Mouse (Mus musculus) hindbrain, embryonic 16.5 days (tissue): Measurements from ENCODE around the gene Gnmt. TPM values are rescaled to one million over a fixed set of nuclear protein-coding genes. Genes with fewer than 3 reads are reported as not detected.

Experiments
- ATAC-seq: fragments of 200-750 bp; cut with Nextera tagmentation; 2 replicates; pipeline ENCODE4 v1.8.0; 2017; ENCODE audit warnings: moderate TSS enrichment, moderate library complexity
- H3K27ac ChIP-seq: fragments of 300-500 bp; sonication (generic); 2 replicates; pipeline ENCODE4 v1.5.1; 2014; ENCODE audit warnings: low read depth, mild to moderate bottlenecking, control low read depth, low read length, moderate library complexity
- H3K27me3 ChIP-seq: fragments of 300-500 bp; sonication (generic); replicated peaks from 2 replicates; pipeline ENCODE4 v1.6.1; 2014; ENCODE audit warnings: low read length; ENCODE audit not compliant: control insufficient read depth, insufficient read depth
- H3K36me3 ChIP-seq: fragments of 300-500 bp; sonication (generic); 2 replicates; pipeline ENCODE4 v1.6.1; 2014; ENCODE audit warnings: mild to moderate bottlenecking, low read length, moderate library complexity, mixed read lengths; ENCODE audit not compliant: control insufficient read depth, insufficient read depth
- H3K4me1 ChIP-seq: fragments of 300-500 bp; sonication (generic); 2 replicates; pipeline ENCODE4 v1.6.1; 2014; ENCODE audit warnings: low read depth, low read length; ENCODE audit not compliant: control insufficient read depth, insufficient read depth
- H3K4me2 ChIP-seq: fragments of 300-500 bp; sonication (generic); 2 replicates; pipeline ENCODE4 v1.6.1; 2014; ENCODE audit warnings: mild to moderate bottlenecking, low read length, control low read depth, moderate library complexity
- H3K4me3 ChIP-seq: fragments of 300-500 bp; sonication (generic); 2 replicates; pipeline ENCODE4 v1.5.1; 2014; ENCODE audit warnings: mild to moderate bottlenecking, low read length, control low read depth, moderate library complexity
- H3K9ac ChIP-seq: fragments of 300-500 bp; sonication (generic); 2 replicates; pipeline ENCODE4 v1.6.1; 2014; ENCODE audit warnings: low read depth, mild to moderate bottlenecking, control low read depth, low read length, moderate library complexity
- H3K9me3 ChIP-seq: fragments of 300-500 bp; sonication (generic); 2 replicates; pipeline ENCODE4 v1.6.1; 2014; ENCODE audit warnings: mild to moderate bottlenecking, low read length, moderate library complexity; ENCODE audit not compliant: control insufficient read depth
- WGBS: fragments of 180-500 bp; shearing (Covaris S2); extraction: QIAGEN DNeasy Blood & Tissue Kit; methylation state at CpG from one replicate; pipeline ENCODE4 v1.1.7; 2014; 5-methylcytosine and 5-hydroxymethylcytosine counted together
- polyA plus RNA-seq: library from polyadenylated mRNA; unstranded; fragments of >200 nt; fragmentation: Nextera tagmentation; extraction: Ambion mirVana; gene quantifications from 2 replicates; pipeline ENCODE4 v1.2.1, GENCODE M21; 2015

Gnmt gene
- polyA plus RNA-seq, 1 experiment from 2014 or later = 1.7 TPM

GRCm38 (mm10) chr17:46747806-46748205, 18.8 kb upstream of the Gnmt start:
- ATAC-seq = no peak
- Histone ChIP-seq H3K27ac (no peak overlapping the region), H3K27me3 (no peaks in the 10 kb centered on the region), H3K4me2 (no peak overlapping the region), H3K36me3 (peaks cover 9% of the 10 kb centered on the region), H3K9me3 (no peaks in the 10 kb centered on the region), H3K4me1 (peaks cover 13% of the 10 kb centered on the region), H3K4me3 (no peak overlapping the region), H3K9ac (no peak overlapping the region)
- 89% methylated on average over 2 of the region's 2 CpGs for WGBS

- H3K4me3 ChIP-seq = no peak overlapping the region
- WGBS = 91% methylated on average over 8 of the region's 8 CpGs
- no peaks in the 10 kb centered on the region for H3K27me3 ChIP-seq
- H3K27ac ChIP-seq = no peak overlapping the region
- peaks cover 9% of the 10 kb centered on the region for H3K4me1 ChIP-seq
- H3K36me3 ChIP-seq = peaks cover 9% of the 10 kb centered on the region
- no peak for ATAC-seq
- H3K9me3 ChIP-seq = no peaks in the 10 kb centered on the region
- H3K9ac ChIP-seq = no peak overlapping the region
- no peak overlapping the region for H3K4me2 ChIP-seq
Measured at GRCm38 (mm10) chr17:46747234-46747633, 18.3 kb upstream of the Gnmt start.

GRCm38 (mm10) chr17:46745506-46745905, 16.5 kb upstream of the Gnmt start:
- no peak overlapping the region for H3K27ac ChIP-seq
- peaks cover 2% of the 10 kb centered on the region for H3K4me1 ChIP-seq
- no peak overlapping the region for H3K4me2 ChIP-seq
- ATAC-seq = no peak
- H3K9me3 ChIP-seq = no peaks in the 10 kb centered on the region
- H3K27me3 ChIP-seq = no peaks in the 10 kb centered on the region
- H3K36me3 ChIP-seq = peaks cover 9% of the 10 kb centered on the region
- no peak overlapping the region for H3K4me3 ChIP-seq
- WGBS = 91% methylated on average over 2 of the region's 2 CpGs
- no peak overlapping the region for H3K9ac ChIP-seq

GRCm38 (mm10) chr17:46742986-46743385, 14.0 kb upstream of the Gnmt start:
- ATAC-seq = no peak
- Histone ChIP-seq H3K27ac (no peak overlapping the region), H3K36me3 (peaks cover 9% of the 10 kb centered on the region), H3K4me1 (no peaks in the 10 kb centered on the region), H3K9ac (no peak overlapping the region), H3K4me3 (no peak overlapping the region), H3K4me2 (no peak overlapping the region), H3K9me3 (no peaks in the 10 kb centered on the region), H3K27me3 (no peaks in the 10 kb centered on the region)
- WGBS = 87% methylated on average over 9 of the region's 9 CpGs

GRCm38 (mm10) chr17:46741305-46741704, 12.3 kb upstream of the Gnmt start:
- no peaks in the 10 kb centered on the region for H3K9me3 ChIP-seq

GRCm38 (mm10) chr17:46736160-46736559, 7.2 kb upstream of the Gnmt start:
- no peak for ATAC-seq

More at GRCm38 (mm10) chr17:46741305-46741704, 12.3 kb upstream of the Gnmt start:
- Histone ChIP-seq H3K27ac (no peak overlapping the region), H3K4me2 (no peak overlapping the region), H3K36me3 (peaks cover 12% of the 10 kb centered on the region), H3K27me3 (no peaks in the 10 kb centered on the region), H3K4me1 (no peaks in the 10 kb centered on the region), H3K4me3 (no peak overlapping the region), H3K9ac (no peak overlapping the region)
- no peak for ATAC-seq
- 97% methylated on average over 6 of the region's 6 CpGs for WGBS

GRCm38 (mm10) chr17:46735287-46735686, 6.3 kb upstream of the Gnmt start:
- no peak for ATAC-seq
- Histone ChIP-seq H3K9me3 (no peaks in the 10 kb centered on the region), H3K4me1 (no peaks in the 10 kb centered on the region), H3K9ac (no peak overlapping the region), H3K4me2 (no peak overlapping the region), H3K4me3 (no peak overlapping the region), H3K27me3 (no peaks in the 10 kb centered on the region), H3K27ac (no peak overlapping the region), H3K36me3 (peaks cover 10% of the 10 kb centered on the region; the same call in 1 of the 2 replicates)
- 88% methylated on average over 7 of the region's 7 CpGs for WGBS

More at GRCm38 (mm10) chr17:46736160-46736559, 7.2 kb upstream of the Gnmt start:
- Histone ChIP-seq H3K27me3 (no peaks in the 10 kb centered on the region), H3K4me1 (no peaks in the 10 kb centered on the region), H3K36me3 (peaks cover 10% of the 10 kb centered on the region; the same call in 1 of the 2 replicates), H3K9ac (no peak overlapping the region), H3K4me3 (no peak overlapping the region), H3K4me2 (no peak overlapping the region), H3K9me3 (no peaks in the 10 kb centered on the region), H3K27ac (no peak overlapping the region)
- WGBS = 53% methylated on average over 9 of the region's 10 CpGs

- H3K9ac ChIP-seq = no peak overlapping the region
- ATAC-seq = no peak
- no peak overlapping the region for H3K4me3 ChIP-seq
- no peak overlapping the region for H3K27ac ChIP-seq
- no peaks in the 10 kb centered on the region for H3K9me3 ChIP-seq
- no peaks in the 10 kb centered on the region for H3K4me1 ChIP-seq
- peaks cover 10% of the 10 kb centered on the region; the same call in 1 of the 2 replicates for H3K36me3 ChIP-seq
- WGBS = 97% methylated on average over 3 of the region's 3 CpGs
- no peaks in the 10 kb centered on the region for H3K27me3 ChIP-seq
- no peak overlapping the region for H3K4me2 ChIP-seq
Measured at GRCm38 (mm10) chr17:46734055-46734454, 5.1 kb upstream of the Gnmt start.

- H3K9me3 ChIP-seq = no peaks in the 10 kb centered on the region
- no peak for ATAC-seq
- H3K9ac ChIP-seq = no peak overlapping the region
- 55% methylated on average over 11 of the region's 11 CpGs for WGBS
- no peaks in the 10 kb centered on the region for H3K4me1 ChIP-seq
- no peak overlapping the region for H3K4me2 ChIP-seq
- peaks cover 7% of the 10 kb centered on the region; the same call in 1 of the 2 replicates for H3K36me3 ChIP-seq
- H3K27ac ChIP-seq = no peak overlapping the region
- no peak overlapping the region for H3K4me3 ChIP-seq
- H3K27me3 ChIP-seq = no peaks in the 10 kb centered on the region
Measured at GRCm38 (mm10) chr17:46728496-46728895, 472 bp downstream of the Gnmt start.

GRCm38 (mm10) chr17:46728021-46728420, 947 bp downstream of the Gnmt start:
- Histone ChIP-seq H3K4me2 (no peak overlapping the region), H3K27me3 (no peaks in the 10 kb centered on the region), H3K27ac (no peak overlapping the region), H3K4me1 (no peaks in the 10 kb centered on the region), H3K4me3 (no peak overlapping the region), H3K36me3 (peaks cover 7% of the 10 kb centered on the region; the same call in 1 of the 2 replicates), H3K9ac (no peak overlapping the region), H3K9me3 (no peaks in the 10 kb centered on the region)
- 47% methylated on average over 6 of the region's 6 CpGs for WGBS
- no peak for ATAC-seq
